Mouse (Mus musculus) heart, postnatal 25 days (tissue): ENCODE results near the gene Spa17. TPM values are rescaled to one million over a fixed set of nuclear protein-coding genes. Genes with fewer than 3 reads are reported as not detected.

Experiments
- DNase-seq: peaks from one replicate; pipeline ENCODE4 v3.0.0; 2022; ENCODE audit warnings: low spot score
- intact Hi-C: fragments of 180-260 bp; cut with DNase I; formaldehyde crosslinking; loops from one replicate; pipeline ENCODE4 v1.15.1; 2025
- total RNA-seq, 2 experiments: library from RNA; stranded (reverse); gene quantifications; 2 replicates each; pipeline ENCODE4 v1.2.3; 2021

The Spa17 gene
- total RNA-seq, 2 experiments from 2014 or later = 1.3 to 2.7 TPM

DNA sequence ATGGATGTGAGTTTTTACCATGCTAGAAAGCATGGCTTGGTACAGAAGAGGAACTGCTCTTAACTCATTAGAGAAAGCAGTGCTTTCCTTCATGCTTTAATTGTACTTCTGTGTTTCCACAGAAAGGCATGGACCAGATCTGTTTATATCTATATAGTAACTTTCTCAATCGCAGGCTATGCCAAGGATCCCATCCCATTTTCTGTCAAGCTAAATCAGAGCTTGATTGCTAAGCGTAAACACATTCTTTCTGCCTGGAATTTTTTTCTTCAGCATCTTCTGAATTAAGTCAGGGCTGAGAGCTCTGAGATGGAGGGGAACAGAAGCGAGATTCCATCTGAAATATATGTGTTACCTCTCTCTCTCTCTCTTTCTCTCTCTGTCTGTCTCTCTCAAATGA lies 10.5 kb upstream of the Spa17 start:
- no peak for DNase-seq
- intact Hi-C loops = no loop called here

DNA sequence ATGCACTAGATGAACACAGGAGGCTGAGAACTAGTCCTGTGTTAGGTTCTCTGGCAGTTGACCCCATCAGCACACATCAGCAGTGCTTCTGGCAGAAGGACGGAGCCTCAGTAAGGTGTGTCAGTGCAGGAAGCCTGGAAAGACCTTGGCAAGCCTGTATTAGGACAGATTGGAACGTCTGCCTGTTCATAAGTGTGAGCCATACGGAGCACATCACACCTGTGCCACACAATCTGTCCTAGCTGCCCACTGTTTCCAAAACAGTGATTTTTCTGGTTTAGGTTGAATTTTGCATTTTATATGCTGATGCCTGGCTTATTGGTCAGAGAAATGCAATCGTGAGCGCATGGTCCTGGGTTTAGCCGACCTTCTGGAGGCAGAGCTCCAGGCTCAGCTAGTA lies 7.8 kb upstream of the Spa17 start:
- intact Hi-C loops = no loop called here

DNA sequence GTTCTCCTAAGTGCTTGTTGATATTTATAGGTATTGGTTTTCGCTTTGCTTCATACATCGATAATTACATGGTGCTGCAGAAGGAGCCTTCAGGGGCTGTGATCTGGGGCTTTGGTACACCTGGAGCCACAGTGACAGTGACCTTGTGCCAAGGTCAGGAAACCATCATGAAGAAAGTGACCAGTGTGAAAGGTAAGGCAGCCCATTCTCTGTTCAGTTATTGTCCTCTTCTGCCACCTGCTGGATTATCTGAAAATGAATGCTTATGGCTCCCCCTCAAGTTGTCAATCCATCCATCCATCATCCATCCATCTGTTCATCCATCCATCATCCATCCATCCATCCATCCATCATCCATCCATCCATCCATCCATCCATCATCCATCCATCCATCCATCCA lies 3.2 kb upstream of the Spa17 start:
- intact Hi-C loops = loop anchor here (1.0 to 5.0 kb wide), 3 partner anchors 89 to 186 kb away; partner anchors contain the start of gene Esam
- DNase-seq = no peak

More for the DNA sequence above, 7.8 kb upstream of the Spa17 start:
- DNase-seq = no peak

DNA sequence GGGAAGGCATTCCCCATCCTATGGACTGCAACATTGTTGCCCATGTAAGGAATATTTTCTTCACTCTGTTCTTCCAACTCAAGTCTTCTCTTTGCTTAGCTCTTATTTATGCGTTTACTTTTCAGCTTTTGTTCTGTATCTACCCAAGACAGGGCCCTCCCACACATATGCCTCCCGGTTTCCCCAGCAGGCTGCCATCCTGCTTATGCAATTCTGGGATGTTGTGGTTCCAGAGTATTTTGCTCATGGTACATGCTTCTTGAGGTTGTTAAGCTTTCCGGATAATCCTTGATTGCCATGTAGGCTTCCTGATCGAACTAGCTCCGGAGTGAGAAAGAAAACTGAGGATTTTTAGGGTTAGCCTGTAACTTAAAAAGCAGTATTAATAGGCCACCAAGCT lies 1.7 kb upstream of the Spa17 start:
- no peak for DNase-seq
- intact Hi-C loops = loop anchor here (2.0 to 5.0 kb wide), 2 partner anchors 68 to 88 kb away; partner anchors contain the start of gene Esam

DNA sequence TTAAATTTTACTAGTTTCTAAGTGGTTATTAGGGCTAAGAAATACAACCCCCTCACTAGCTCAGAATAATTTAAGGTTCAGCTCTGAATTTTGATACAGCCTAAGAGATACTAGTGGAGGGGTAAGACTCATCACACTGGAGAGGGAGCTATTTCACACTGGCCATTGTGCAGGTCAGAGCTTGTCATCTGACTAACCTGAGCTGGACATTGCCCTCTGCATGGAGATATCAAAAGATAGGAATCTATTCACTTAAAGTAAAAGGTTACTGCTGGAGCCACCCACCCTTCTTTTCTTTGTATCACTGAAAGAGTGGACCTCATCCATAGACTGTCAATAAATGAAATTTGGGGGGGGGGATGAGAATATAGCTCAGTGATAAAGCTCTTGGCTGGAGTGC lies 794 bp upstream of the Spa17 start:
- DNase-seq = no peak
- intact Hi-C loops = loop anchor here (2.0 to 5.0 kb wide), 2 partner anchors 47 to 68 kb away; no protein-coding TSS in a partner anchor

DNA sequence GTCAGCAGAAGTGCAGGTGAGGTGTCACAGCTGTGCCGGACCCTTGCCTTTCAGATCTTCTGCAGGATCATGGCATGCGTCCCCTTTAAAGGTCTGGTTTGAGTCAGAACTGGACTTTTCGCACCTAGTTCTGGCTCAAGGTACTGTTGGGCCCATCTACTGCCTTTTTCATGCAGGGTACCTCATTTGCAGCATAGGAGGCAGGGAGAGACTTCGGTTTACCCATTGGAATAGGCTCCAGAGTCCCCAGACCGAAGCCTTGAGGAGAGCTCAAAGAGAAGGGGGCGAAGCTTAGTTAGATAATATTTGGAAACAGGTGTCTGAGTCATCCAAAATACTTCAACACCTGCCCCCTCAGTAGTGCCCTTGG lies 374 bp upstream of the Spa17 start:
- intact Hi-C loops = loop anchor here (2.0 to 5.0 kb wide), 2 partner anchors 47 to 67 kb away; no protein-coding TSS in a partner anchor
- DNase-seq = no peak

DNA sequence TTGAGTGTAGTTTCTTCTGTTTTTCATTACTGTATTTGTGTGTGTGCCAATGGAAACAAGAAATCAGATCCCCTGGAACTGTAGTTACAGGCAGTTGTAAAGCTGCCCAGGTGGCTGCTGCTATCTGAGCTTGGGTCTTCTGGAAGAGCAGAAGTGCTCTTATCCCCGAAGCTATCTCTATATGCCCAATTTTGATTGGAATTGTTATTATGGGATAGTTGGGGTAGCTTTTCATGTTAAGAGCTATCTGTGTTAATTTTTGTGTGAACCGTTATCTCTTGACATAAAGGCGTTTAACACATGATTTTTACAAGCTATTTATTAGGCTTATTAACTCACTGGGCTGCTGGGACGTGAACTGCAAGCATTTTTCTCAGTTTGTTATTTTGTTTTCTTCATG lies 4.0 kb downstream of the Spa17 start:
- DNase-seq = no peak
- intact Hi-C loops = no loop called here

DNA sequence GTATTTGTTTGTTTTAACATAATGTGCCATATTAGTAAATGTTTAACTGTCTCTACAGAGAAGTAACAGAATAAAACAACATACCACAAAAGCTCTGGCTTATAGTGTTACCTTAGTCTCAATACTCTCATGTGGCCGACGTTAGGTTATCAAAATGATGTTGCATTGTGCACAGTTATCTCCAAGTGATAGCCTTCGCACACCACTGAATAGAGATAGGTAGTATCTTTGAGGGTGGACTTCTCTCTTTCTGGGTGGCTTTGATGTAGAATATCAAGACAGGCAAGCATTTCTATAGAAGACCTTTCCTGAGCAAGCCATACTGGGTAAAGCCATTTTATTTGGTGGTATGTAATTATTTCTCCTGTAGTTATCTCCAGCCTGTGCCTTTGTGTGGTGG lies 8.4 kb downstream of the Spa17 start:
- no peak for DNase-seq
- intact Hi-C loops = no loop called here

DNA sequence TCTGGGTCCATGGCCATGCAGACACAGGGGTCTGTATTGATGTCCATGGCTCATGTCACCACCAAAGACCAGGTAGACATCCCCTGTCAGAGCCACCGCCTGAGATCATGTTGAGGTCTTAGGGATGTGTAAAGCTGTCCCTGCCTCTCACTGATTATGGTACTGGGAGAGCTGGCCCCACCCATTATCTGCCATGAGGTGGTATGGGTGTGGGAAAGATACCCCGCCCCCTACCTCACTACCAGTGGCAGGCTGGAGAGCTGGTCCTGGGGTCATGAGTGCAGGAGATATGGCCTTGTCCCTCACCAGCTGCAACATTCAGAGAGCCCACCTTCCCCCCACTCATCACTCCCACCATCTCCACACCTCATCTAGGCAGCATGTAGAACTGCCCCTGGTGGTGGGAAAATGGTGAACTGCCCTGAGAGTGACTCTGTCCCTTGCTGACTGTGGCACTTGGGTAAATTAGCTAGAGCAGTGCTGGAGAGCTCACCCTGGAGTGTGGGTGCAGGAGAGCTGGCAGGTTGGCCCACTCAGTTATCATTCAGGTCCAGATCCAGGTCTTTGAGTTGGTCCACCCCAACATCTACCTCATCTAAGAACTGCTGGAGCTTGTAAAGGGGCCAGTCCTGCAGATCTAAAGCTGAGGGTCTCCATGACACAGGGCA lies 12.8 kb downstream of the Spa17 start:
- no peak for DNase-seq
- intact Hi-C loops = no loop called here

DNA sequence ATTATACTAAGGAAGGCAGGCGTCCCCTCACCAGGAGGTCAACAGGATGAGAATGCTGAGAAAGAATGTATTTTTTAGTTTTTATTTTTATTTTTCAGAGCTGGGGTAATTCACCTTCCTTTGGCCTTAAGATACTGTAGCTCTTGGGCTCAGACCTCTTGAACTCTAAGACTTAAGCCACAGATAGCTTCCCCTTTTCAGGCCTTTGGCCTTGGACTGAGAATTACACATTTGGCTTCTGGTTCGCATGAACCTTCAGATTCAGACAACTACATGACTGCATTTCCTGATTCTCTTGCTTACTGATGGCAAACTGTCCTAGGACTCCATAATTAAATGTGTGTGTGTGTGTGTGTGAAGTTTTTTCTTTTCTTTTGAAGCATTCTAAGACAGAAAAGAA lies 14.9 kb downstream of the Spa17 start:
- intact Hi-C loops = no loop called here
- no peak for DNase-seq

DNA sequence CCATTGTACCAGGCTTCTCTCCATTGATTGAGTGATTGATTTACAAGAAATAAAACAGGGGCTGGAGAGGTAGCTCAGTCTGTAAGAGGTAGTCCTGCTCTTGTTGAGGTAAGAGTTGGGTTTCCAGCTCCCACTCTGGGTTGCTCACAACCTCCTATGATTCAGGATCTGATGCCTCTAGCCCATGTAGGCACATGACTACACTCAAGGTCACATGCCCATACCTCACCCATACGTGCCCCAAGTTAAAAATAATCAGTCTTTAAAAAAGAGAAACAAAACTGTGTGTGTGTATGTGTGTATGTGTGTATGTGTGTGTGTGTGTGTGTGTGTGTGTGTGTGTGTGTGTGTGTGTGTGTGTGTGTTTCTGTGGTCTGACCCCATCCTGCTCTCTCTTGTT lies 18.0 kb downstream of the Spa17 start:
- intact Hi-C loops = no loop called here
- no peak for DNase-seq

DNA sequence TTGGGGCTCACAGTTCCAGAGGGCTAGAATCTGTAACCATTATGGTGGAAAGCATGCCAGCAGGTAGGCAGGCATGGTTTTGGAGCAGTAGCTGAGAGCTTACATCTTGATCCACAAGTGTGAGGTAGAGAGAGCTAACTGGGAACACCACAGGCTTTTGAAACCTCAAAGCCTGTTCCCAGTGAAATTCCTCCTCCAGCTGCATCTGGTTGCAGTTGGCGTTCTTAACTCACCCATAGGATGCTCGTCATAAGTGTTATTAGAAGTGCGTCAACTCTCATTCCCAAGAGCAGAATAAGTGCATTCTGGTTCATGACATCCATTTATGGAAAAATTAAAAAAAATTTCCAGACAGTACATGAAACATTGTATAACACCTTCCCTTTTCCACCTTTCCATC lies 19.8 kb downstream of the Spa17 start:
- intact Hi-C loops = no loop called here
- DNase-seq = no peak

DNA sequence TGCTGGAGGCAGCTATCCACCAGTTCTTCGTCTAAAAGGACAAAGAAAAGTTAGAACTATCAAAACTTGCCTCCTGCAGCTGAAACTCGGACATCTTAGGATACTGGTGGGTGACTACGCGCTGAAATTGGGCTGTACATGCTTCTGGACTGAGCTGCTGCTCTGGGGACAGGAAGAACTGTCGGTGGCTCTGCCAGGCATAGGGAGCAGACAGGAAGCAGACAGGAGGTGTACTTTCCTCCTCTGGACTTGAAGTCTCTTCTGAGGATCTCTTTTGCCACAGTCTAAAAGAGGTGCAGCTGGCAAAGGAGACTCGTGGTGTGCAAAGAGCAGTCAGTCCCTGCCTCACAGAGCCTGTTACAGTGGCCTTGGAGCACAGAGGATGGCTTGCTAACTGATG lies 20.9 kb downstream of the Spa17 start:
- no peak for DNase-seq

DNA sequence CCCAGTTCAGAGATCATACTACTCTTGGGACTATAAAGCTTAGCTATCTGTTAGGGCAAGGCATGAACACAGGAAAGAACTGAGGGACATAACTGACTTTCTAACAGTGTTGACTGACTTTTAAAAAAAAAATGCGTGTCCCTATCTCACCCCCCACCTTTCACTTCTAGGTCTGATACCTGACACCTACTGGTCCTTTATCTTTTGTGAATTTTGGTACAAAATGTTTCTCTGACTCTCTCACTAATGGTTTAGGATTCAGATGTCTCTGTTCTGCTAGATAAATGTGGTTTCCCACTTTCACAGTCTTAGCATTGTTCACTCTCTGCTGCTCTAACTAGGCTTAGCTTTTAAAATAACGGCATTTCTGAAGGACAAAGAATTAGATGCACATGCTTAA lies 21.5 kb downstream of the Spa17 start:
- intact Hi-C loops = no loop called here
- no peak for DNase-seq

More for the DNA sequence above, 20.9 kb downstream of the Spa17 start:
- intact Hi-C loops = no loop called here

DNA sequence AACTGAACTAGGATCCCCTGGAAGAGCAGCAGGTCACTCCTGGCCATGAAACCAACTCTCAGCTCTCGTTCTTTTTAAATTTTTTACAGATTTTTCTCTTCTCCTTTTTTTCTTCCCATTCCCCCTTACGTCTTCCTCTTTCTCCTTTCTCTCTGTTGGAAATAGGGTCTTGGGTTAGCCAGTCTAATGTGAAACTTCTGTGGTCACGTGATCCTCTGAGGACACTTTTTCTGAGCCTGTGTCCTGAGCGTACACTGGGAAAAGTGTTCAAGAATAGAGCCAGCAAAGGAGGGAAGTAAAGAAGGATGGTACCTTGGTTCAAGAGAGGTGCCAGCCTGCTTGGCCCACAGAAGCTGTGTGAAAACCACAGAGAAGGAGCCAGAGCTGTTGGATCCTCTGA lies 23.1 kb downstream of the Spa17 start:
- intact Hi-C loops = no loop called here
- DNase-seq = no peak

DNA sequence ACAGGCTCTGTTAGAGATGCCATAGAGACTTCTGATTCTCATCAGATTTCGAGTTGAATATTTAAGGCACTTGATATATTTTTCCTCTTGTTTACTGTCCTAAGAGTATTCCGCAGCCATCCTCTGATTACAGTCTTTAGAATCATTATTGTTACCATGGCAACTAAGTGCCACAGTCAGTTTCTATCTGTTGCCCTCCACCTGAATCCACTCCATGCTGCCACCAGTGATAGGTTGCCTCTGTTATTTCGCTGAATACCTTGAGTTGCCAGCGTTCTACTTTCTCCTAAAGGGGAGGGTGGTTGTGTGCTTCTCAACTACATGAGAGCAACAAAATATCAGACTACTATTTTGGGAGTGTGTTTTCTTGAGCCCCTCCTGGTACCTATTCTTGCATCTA lies 26.8 kb downstream of the Spa17 start:
- intact Hi-C loops = no loop called here
- DNase-seq = no peak

DNA sequence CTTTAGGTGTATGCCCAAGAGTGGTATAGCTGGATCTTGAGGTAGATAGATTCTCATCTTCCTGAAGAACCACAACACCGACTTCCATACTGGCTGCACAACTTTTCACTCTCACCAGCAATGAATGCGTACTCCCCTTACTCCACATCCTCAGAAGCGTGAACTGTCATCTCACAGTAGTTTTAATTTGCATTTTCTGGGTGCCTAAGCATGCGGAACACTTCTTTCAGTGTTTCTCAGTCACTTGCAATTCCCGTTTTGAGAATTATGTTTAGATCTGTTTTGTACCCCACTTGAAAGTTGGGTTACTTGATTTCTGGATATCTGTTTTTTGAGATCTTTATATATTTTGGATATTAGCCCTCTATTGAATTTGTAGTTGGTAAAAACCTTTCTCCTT lies 29.9 kb downstream of the Spa17 start:
- no peak for DNase-seq
- intact Hi-C loops = no loop called here

DNA sequence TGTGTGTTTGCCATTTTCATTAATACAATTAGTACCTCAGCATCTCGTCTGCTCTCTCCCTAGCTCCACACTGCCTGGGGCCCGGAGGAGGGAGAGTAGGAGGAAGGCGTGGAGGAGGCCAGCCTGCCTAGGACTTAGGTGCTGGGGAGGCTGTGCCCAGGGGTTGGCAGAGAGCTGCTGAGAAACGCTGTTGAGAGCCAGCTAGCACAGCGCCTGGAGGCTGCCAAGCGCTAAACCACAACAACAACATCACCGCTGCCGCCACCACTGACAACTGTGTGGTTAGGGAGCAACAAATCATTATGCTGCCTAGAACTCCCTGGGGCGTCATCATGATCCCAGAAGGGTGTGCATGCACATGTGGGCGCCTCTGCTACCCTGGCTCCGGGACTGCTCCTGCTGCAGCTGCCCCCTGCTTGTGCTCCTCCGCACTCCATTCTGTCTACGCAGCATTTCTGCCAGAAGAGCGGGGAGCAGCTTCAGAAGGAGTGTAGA lies 37.0 kb downstream of the Spa17 start:
- DNase-seq = no peak

DNA sequence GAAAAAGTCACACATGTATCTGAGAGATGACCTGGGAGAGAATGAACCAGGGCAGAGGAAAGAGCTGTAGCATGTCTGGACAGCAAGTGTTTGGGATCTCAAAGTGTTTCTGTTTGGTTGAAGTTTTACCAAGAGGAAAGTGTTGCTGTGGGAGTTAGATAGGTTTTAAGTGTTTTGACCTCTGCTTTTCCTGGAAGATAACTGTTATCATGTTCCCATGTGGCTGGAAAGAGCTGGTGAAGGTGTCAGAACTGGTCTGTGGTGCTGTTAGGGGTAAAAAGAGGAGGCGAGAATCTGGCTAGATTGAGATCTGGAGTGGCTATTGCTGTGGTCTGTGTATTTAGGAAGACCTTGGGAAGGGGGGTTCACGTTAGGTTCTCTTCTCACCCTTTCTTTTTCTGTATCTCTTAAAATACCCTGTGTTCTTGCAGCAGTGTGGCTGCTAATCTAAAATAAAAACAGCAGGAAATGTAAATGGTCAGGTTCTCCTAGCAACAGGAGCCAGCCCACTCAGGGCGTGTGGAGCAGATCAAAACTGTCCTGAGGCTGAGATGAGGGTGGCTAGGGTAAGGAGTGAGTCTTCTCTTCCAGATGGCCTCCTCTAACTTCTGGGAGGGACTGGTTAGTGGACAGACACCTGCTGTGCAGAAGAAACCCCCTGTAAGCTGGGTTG lies 41.2 kb downstream of the Spa17 start:
- intact Hi-C loops = no loop called here
- DNase-seq = no peak

More for the DNA sequence above, 37.0 kb downstream of the Spa17 start:
- intact Hi-C loops = no loop called here

DNA sequence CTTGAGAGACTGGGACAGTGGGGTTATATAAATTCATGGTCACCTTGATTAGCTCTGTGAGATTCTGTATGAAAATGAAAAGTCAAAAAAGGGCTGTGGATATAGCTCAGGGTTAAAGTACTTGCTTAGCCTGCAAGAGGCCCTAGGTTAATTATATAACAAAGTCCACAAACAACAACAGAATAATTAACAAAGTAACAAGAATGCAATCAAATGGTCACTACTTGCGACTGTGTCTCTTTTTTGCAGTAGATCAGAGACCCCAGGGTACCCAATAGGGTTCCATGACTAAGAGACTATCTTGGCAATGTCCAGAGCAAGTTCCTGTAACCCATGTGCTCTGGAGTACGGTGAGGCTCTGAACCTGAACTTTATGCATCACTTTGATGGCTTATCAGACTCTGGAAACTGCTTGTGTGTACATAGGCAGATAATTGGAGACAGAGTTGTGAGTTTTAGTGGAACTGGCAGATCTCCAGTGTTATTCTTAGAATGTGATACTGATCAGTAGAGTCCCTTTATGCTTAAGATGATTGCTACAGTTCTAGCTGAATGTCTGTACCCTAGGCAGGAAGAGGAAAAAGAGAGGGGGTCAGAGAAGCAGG lies 44.2 kb downstream of the Spa17 start:
- intact Hi-C loops = loop anchor here (5.0 kb wide), 1 partner anchor 43 kb away; the partner anchor contains the start of gene Spa17

More for the DNA sequence above, 44.2 kb downstream of the Spa17 start:
- DNase-seq = no peak
